ENCODE assay signal across 18 mouse cellular contexts in the genomic region with DNA sequence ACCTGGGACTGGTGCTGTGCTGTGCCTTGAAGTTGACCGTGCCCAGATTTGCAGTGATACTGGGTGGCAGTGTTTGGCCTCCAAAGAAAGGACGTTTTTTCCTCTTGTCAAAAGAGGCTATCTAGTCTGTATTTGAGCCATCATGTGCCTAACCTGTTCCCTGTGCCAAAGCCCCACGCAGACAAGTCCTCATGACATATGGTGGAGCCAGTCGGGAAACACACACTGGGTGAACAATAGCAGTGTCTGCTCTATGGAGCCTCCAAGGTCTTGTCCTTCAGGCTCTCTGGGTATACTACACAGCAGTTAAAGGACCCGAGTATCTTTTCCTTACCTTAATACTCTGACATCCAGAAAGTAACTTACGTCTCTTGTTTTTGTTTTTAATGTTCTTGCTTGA. TPM values are rescaled to one million over a fixed set of nuclear protein-coding genes. Genes with fewer than 3 reads are reported as not detected.
"Had no signal": no experiment of that assay in that cellular context is flagged by ENCODE, and none has a peak within 500 bp of the region (broad histone marks: within the 10 kb centered on the region; RNA-seq: fewer than 3 reads in every experiment).

No protein-coding gene starts in this region.

- H3K9ac ChIP-seq: limb, embryonic 13.5 days; liver, embryonic 15.5 days; midbrain, embryonic 13.5 days; neural tube, embryonic 15.5 days had no signal

- DNase-seq: kidney, postnatal 10 days; left cerebral cortex, postnatal 4 days; lung, adult 2 months; lung, postnatal 36 days; right cerebral cortex, adult 18-20 months; spleen, adult 18-20 months; thymus, adult 18-20 months; thymus, postnatal 14 days had no signal

- H3K27me3 ChIP-seq: limb, embryonic 13.5 days; liver, embryonic 15.5 days; midbrain, embryonic 13.5 days; neural tube, embryonic 15.5 days had no signal

- H3K4me3 ChIP-seq: limb, embryonic 13.5 days; liver, embryonic 15.5 days; midbrain, embryonic 13.5 days; myocyte; neural tube, embryonic 15.5 days had no signal

- H3K9me3 ChIP-seq: liver, embryonic 15.5 days; midbrain, embryonic 13.5 days; neural tube, embryonic 15.5 days had no signal

- H3K4me2 ChIP-seq: limb, embryonic 13.5 days; liver, embryonic 15.5 days; midbrain, embryonic 13.5 days; neural tube, embryonic 15.5 days had no signal

- ATAC-seq: lung, postnatal 0 days; midbrain, embryonic 13.5 days had no signal

- H3K4me1 ChIP-seq: limb, embryonic 13.5 days; liver, embryonic 15.5 days; midbrain, embryonic 13.5 days; neural tube, embryonic 15.5 days had no signal

- H3K27ac ChIP-seq: limb, embryonic 13.5 days; liver, embryonic 15.5 days; midbrain, embryonic 13.5 days; neural tube, embryonic 15.5 days had no signal

RNA-seq across cellular contexts. Expression of gene Gm42791, which starts 48.3 kb away (rescaled TPM):
- total RNA-seq: liver, adult 2 months; megakaryocyte progenitor cell, adult 5-6 weeks had no signal
- polyA plus RNA-seq: large intestine, adult 2 months; liver, adult 2 months; liver, embryonic 15.5 days; lung, adult 2 months; stomach, embryonic 14.5 days had no signal
